ENCODE assay signal across 24 mouse cellular contexts in genomic region chr4:34069002-34069401, GRCm38 (mm10). TPM values are rescaled to one million over a fixed set of nuclear protein-coding genes. Genes with fewer than 3 reads are reported as not detected.
"Had no signal": no experiment of that assay in that cellular context is flagged by ENCODE, and none has a peak within 500 bp of the region (broad histone marks: within the 10 kb centered on the region; RNA-seq: fewer than 3 reads in every experiment).

No protein-coding gene starts in this region.

- H3K27ac ChIP-seq: lung, embryonic 15.5 days; macrophage; midbrain, embryonic 10.5 days; midbrain, embryonic 12.5 days; neural tube, embryonic 13.5 days; neural tube, embryonic 15.5 days had no signal

- H3K4me3 ChIP-seq: lung, embryonic 15.5 days; midbrain, embryonic 10.5 days; midbrain, embryonic 12.5 days; myocyte; neural tube, embryonic 13.5 days; neural tube, embryonic 15.5 days had no signal

- DNase-seq: liver, postnatal 0 days; lung, adult 2 months; lung, postnatal 14 days; lung, postnatal 36 days; midbrain, embryonic 14.5 days; retina, postnatal 1 day; right cerebral cortex, adult 18-20 months; right cerebral cortex, postnatal 25 days; right cerebral cortex, postnatal 4 days; spleen, adult 18-20 months; thymus, adult 18-20 months; thymus, postnatal 14 days; thymus, postnatal 4 days had no signal

- H3K27me3 ChIP-seq: lung, embryonic 15.5 days; midbrain, embryonic 12.5 days; neural tube, embryonic 13.5 days; neural tube, embryonic 15.5 days had no signal

- H3K36me3 ChIP-seq: lung, embryonic 15.5 days; midbrain, embryonic 10.5 days; midbrain, embryonic 12.5 days; neural tube, embryonic 13.5 days; neural tube, embryonic 15.5 days had no signal

- H3K4me1 ChIP-seq: lung, embryonic 15.5 days; midbrain, embryonic 10.5 days; midbrain, embryonic 12.5 days; neural tube, embryonic 13.5 days; neural tube, embryonic 15.5 days had no signal

- H3K9me3 ChIP-seq: lung, embryonic 15.5 days; midbrain, embryonic 10.5 days; midbrain, embryonic 12.5 days; neural tube, embryonic 13.5 days; neural tube, embryonic 15.5 days had no signal

- ATAC-seq: liver, postnatal 0 days; lung, postnatal 0 days; midbrain, embryonic 16.5 days had no signal

- H3K9ac ChIP-seq: liver, postnatal 0 days; lung, embryonic 15.5 days; midbrain, embryonic 12.5 days; neural tube, embryonic 13.5 days; neural tube, embryonic 15.5 days had no signal

RNA-seq across cellular contexts. Expression of gene Spaca1, which starts 19.0 kb away (rescaled TPM):
- total RNA-seq: megakaryocyte-erythroid progenitor cell, adult 5-6 weeks had no signal
- polyA plus RNA-seq: macrophage; myocyte; small intestine, adult 2 months had no signal
